Mouse (Mus musculus) E14TG2a.4 (cell line): ENCODE data around the gene Ccer2.

Experiments
- CTCF ChIP-seq: conservative IDR thresholded peaks from 2 replicates; pipeline ENCODE4 v1.5.1; 2014; ENCODE audit warnings: low read length
- NANOG ChIP-seq: IDR thresholded peaks from 2 replicates; pipeline ENCODE4 v1.6.1; 2014; ENCODE audit warnings: borderline replicate concordance, low read length, mixed read lengths

- no peak for TF ChIP-seq CTCF
- TF ChIP-seq NANOG, result no peak
These were observed 14.3 kb downstream of the Ccer2 start for GRCm38 (mm10) chr7:28770309-28770708.
